Mouse (Mus musculus) inflammation-experienced regulatory T-cells, adult 16 weeks (primary cell): ENCODE measurements around the gene 4930522L14Rik. TPM values are rescaled to one million over a fixed set of nuclear protein-coding genes. Genes with fewer than 3 reads are reported as not detected.

Experiments used
- polyA plus RNA-seq: library from polyadenylated mRNA; unstranded; fragments of 100-300 nt; shearing (Covaris generic); gene quantifications from one replicate; pipeline ENCODE4 v1.2.1, GENCODE M21; 2017

The 4930522L14Rik gene
- 22.3 TPM for polyA plus RNA-seq

DNA sequence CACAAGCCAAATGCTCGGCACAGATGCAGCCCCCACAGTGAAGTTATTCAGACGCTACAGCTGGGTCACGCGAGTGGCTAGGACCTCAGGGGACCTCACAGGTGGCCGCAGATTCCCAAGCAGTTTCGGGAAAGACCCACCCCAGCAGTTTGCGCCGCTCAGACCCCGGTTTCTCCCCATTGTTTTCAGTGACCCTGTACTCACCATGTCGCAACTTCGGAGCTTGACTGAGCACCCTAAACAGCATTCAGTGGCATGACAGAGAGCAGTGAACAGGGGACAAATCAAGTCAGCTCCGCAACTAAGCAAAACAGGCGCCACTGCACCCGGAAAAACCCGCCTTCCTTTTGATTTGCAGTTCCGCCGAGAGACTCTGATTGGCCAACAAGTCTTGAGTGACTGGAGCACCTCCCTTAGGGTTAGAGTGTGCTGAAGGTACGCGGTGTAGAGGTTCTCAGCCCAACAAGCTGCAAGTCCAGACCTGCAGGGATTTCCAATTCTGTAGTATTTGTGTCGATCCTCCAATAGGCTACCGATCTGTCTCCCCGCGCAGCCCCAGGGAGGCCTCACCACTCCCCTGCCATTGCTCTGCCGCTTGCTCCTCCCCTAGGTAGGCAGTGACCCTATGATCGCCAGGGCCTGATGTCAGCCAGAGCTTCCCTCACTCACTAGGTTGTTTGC lies at the start of gene 4930522L14Rik:
Gene 4930522L14Rik, minus strand, starts transcription at position 496 of the 681 bp plus-strand sequence.

DNA sequence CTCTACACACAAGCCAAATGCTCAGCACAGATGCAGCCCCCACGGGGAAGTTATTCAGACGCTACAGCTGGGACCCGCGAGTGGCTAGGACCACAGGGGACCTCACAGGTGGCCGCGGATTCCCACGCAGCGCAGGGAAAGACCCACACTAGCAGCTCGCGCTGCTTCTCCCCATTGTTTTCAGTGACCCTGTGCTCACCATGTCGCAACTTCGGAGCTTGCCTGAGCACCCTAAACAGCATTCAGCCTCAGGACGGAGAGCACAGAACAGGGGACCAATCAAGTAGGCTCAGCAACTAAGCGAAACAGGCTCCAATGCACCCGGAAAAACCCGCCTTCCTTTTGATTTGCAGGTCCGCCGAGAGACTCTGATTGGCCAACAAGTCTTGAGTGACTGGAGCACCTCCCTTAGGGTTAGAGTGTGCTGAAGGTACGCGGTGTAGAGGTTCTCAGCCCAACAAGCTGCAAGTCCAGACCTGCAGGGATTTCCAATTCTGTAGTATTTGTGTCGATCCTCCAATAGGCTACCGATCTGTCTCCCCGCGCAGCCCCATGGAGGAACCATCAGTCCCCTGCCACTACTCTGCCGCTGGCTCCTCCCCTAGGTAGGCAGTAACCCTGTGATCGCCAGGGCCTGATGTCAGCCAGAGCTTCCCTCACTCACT lies 61.0 kb downstream of the 4930522L14Rik start, which contains the start of gene 5430403G16Rik:
Gene 5430403G16Rik, minus strand, starts transcription at position 505 of the 665 bp plus-strand sequence.

Other genes with a start within 250 kb of the 4930522L14Rik start
- 50.8 TPM for gene Crlf2, start 192.9 kb downstream of the 4930522L14Rik start, polyA plus RNA-seq
- 10.1 TPM for gene 5430403G16Rik, start 60.8 kb downstream of the 4930522L14Rik start, polyA plus RNA-seq
- 19.4 TPM for gene Gm15446, start 171.5 kb upstream of the 4930522L14Rik start, polyA plus RNA-seq
- 34.7 TPM for gene Zfp932, start 244.6 kb upstream of the 4930522L14Rik start, polyA plus RNA-seq